Comparison of ENCODE assay signal across 8 mouse cellular contexts in genomic region chr6:38492550-38492949, GRCm38 (mm10). TPM values are rescaled to one million over a fixed set of nuclear protein-coding genes. Genes with fewer than 3 reads are reported as not detected.
A peak's percentile ranks its signal among the peaks of the same experiment; 100 is the strongest.
DNase-seq lines count a peak whose midpoint lies in the region; ATAC-seq lines count a peak whose summit lies in the region.

No protein-coding gene starts in this region.

- no peaks in the 10 kb centered on the region for H3K27me3 ChIP-seq in forebrain, embryonic 11.5 days (ENCODE audit: control insufficient read depth, insufficient read depth, low read length)
- no peaks in the 10 kb centered on the region for H3K27me3 ChIP-seq in forebrain, embryonic 12.5 days
- no peaks in the 10 kb centered on the region for H3K27me3 ChIP-seq in midbrain, embryonic 14.5 days (ENCODE audit: control insufficient read depth, insufficient read depth, low read length)
- no peaks in the 10 kb centered on the region for H3K27me3 ChIP-seq in midbrain, embryonic 15.5 days (replicated peaks)

- no peaks in the 10 kb centered on the region for H3K4me1 ChIP-seq in forebrain, embryonic 11.5 days (replicated peaks; ENCODE audit: control insufficient read depth, insufficient read depth, low read length)
- H3K4me1 ChIP-seq in forebrain, embryonic 12.5 days = no peaks in the 10 kb centered on the region
- no peaks in the 10 kb centered on the region for H3K4me1 ChIP-seq in midbrain, embryonic 14.5 days (ENCODE audit: control insufficient read depth, insufficient read depth, low read length)
- H3K4me1 ChIP-seq in midbrain, embryonic 15.5 days = no peaks in the 10 kb centered on the region

- H3K4me3 ChIP-seq in forebrain, embryonic 11.5 days (ENCODE audit: low read depth, low read length) = no peak overlapping the region
- no peak overlapping the region for H3K4me3 ChIP-seq in forebrain, embryonic 12.5 days (replicated peaks)
- no peak overlapping the region for H3K4me3 ChIP-seq in midbrain, embryonic 14.5 days (replicated peaks; ENCODE audit: low read depth, low read length)
- no peak overlapping the region for H3K4me3 ChIP-seq in midbrain, embryonic 15.5 days

- no peak overlapping the region for H3K4me2 ChIP-seq in forebrain, embryonic 11.5 days (ENCODE audit: low read depth, low read length, severe bottlenecking)
- H3K4me2 ChIP-seq in forebrain, embryonic 12.5 days = no peak overlapping the region
- no peak overlapping the region for H3K4me2 ChIP-seq in midbrain, embryonic 14.5 days (ENCODE audit: low read length)
- H3K4me2 ChIP-seq in midbrain, embryonic 15.5 days = no peak overlapping the region

- 86% methylated on average over 3 of the region's 3 CpGs for WGBS in forebrain, embryonic 11.5 days
- 84% methylated on average over 3 of the region's 3 CpGs for WGBS in forebrain, embryonic 12.5 days
- WGBS in midbrain, embryonic 14.5 days = 88% methylated on average over 3 of the region's 3 CpGs
- WGBS in midbrain, embryonic 15.5 days = 90% methylated on average over 3 of the region's 3 CpGs

- intact Hi-C loops in gastrocnemius, postnatal 14 days (cut with DNase I; ENCODE audit: low total_unique reads) = no loop called here

- no peak for ATAC-seq in forebrain, embryonic 11.5 days (replicated peaks; ENCODE audit: low FRiP score)
- ATAC-seq in forebrain, embryonic 12.5 days (ENCODE audit: low FRiP score) = no peak
- ATAC-seq in midbrain, embryonic 14.5 days (ENCODE audit: low FRiP score, low TSS enrichment) = no peak
- ATAC-seq in midbrain, embryonic 15.5 days (replicated peaks) = no peak

- DNase-seq in forebrain, embryonic 11.5 days (ENCODE audit: low spot score) = peak; percentile 61
- DNase-seq in midbrain, embryonic 14.5 days = peak; percentile 61
- DNase-seq in c-Kit-positive CD71-negative TER-119-negative erythroid progenitor cells, embryonic 14.5 days (ENCODE audit: low read depth) = peak; percentile 37
- DNase-seq in gastrocnemius, postnatal 14 days = peak; percentile 16
- DNase-seq in lung, postnatal 10 days = peak; percentile 60
- peak; percentile 56 to 80 for DNase-seq in spleen, postnatal 4 days (ENCODE audit: low spot score in 2 of 2)

- H3K9me3 ChIP-seq in forebrain, embryonic 11.5 days (ENCODE audit: control insufficient read depth, low read length) = no peaks in the 10 kb centered on the region
- no peaks in the 10 kb centered on the region for H3K9me3 ChIP-seq in forebrain, embryonic 12.5 days
- no peaks in the 10 kb centered on the region for H3K9me3 ChIP-seq in midbrain, embryonic 14.5 days (ENCODE audit: control insufficient read depth, low read length)
- H3K9me3 ChIP-seq in midbrain, embryonic 15.5 days = no peaks in the 10 kb centered on the region

- no peak overlapping the region for H3K9ac ChIP-seq in forebrain, embryonic 11.5 days (ENCODE audit: low read length)
- no peak overlapping the region for H3K9ac ChIP-seq in forebrain, embryonic 12.5 days
- H3K9ac ChIP-seq in midbrain, embryonic 14.5 days (replicated peaks; ENCODE audit: low read length) = no peak overlapping the region
- H3K9ac ChIP-seq in midbrain, embryonic 15.5 days = no peak overlapping the region

- no peak overlapping the region for H3K27ac ChIP-seq in forebrain, embryonic 11.5 days (ENCODE audit: low read depth, low read length)
- H3K27ac ChIP-seq in forebrain, embryonic 12.5 days = no peak overlapping the region
- no peak overlapping the region for H3K27ac ChIP-seq in midbrain, embryonic 14.5 days (replicated peaks; ENCODE audit: low read depth, low read length)
- H3K27ac ChIP-seq in midbrain, embryonic 15.5 days = no peak overlapping the region

- H3K36me3 ChIP-seq in forebrain, embryonic 11.5 days (ENCODE audit: control insufficient read depth, insufficient read depth, low read length) = peaks cover 5% of the 10 kb centered on the region; the same call in 1 of the 2 replicates
- H3K36me3 ChIP-seq in forebrain, embryonic 12.5 days (replicated peaks) = peaks cover 49% of the 10 kb centered on the region
- H3K36me3 ChIP-seq in midbrain, embryonic 14.5 days (ENCODE audit: control insufficient read depth, insufficient read depth, low read length) = peaks cover 61% of the 10 kb centered on the region
- H3K36me3 ChIP-seq in midbrain, embryonic 15.5 days (replicated peaks) = peaks cover 32% of the 10 kb centered on the region

RNA-seq across cellular contexts. Expression of gene Fmc1, which starts 40.8 kb away (rescaled TPM):
- polyA plus RNA-seq in forebrain, embryonic 11.5 days (2014; fragmentation: Nextera tagmentation; extraction: Ambion mirVana) = 107 and 110 TPM in 2 replicates
- polyA plus RNA-seq in forebrain, embryonic 12.5 days (2016; fragmentation: Nextera tagmentation; extraction: Ambion mirVana) = 129 and 134 TPM in 2 replicates
- polyA plus RNA-seq in midbrain, embryonic 14.5 days (2014; fragmentation: Nextera tagmentation; extraction: Ambion mirVana) = 178 and 234 TPM in 2 replicates
- 191 and 193 TPM in 2 replicates for polyA plus RNA-seq in midbrain, embryonic 15.5 days (2015; fragmentation: Nextera tagmentation; extraction: Ambion mirVana)
- 100 to 1,000 TPM; 125 to 149 TPM for total RNA-seq in gastrocnemius, postnatal 14 days (2021)

RNA-seq across cellular contexts. Expression of gene Luc7l2, which starts 58.6 kb away (rescaled TPM):
- polyA plus RNA-seq in forebrain, embryonic 11.5 days (2014; fragmentation: Nextera tagmentation; extraction: Ambion mirVana) = 47.5 and 48.5 TPM in 2 replicates
- polyA plus RNA-seq in forebrain, embryonic 12.5 days (2016; fragmentation: Nextera tagmentation; extraction: Ambion mirVana) = 39.2 and 46.7 TPM in 2 replicates
- polyA plus RNA-seq in midbrain, embryonic 14.5 days (2014; fragmentation: Nextera tagmentation; extraction: Ambion mirVana) = 48.3 and 54.9 TPM in 2 replicates
- polyA plus RNA-seq in midbrain, embryonic 15.5 days (2015; fragmentation: Nextera tagmentation; extraction: Ambion mirVana) = 35.4 and 40.9 TPM in 2 replicates
- total RNA-seq in gastrocnemius, postnatal 14 days (2021) = 100 to 1,000 TPM in 1 of 2 experiments, 10 to 100 TPM in 1; 84.2 to 102 TPM

RNA-seq across cellular contexts. Expression of gene Ubn2, which starts 58.8 kb away (rescaled TPM):
- 20.5 and 27.1 TPM in 2 replicates for polyA plus RNA-seq in forebrain, embryonic 11.5 days (2014; fragmentation: Nextera tagmentation; extraction: Ambion mirVana)
- polyA plus RNA-seq in forebrain, embryonic 12.5 days (2016; fragmentation: Nextera tagmentation; extraction: Ambion mirVana) = 18.6 and 27.2 TPM in 2 replicates
- polyA plus RNA-seq in midbrain, embryonic 14.5 days (2014; fragmentation: Nextera tagmentation; extraction: Ambion mirVana) = 26.7 and 27.3 TPM in 2 replicates
- 24.4 and 25.4 TPM in 2 replicates for polyA plus RNA-seq in midbrain, embryonic 15.5 days (2015; fragmentation: Nextera tagmentation; extraction: Ambion mirVana)
- total RNA-seq in gastrocnemius, postnatal 14 days (2021) = 10 to 100 TPM; 20.1 to 20.8 TPM

Comparison
In these comparisons a context has a peak if more than half of its experiments do, and no peak if none do; other contexts are left out.
1. DNase-seq: peak in every context shown above with its lines; median percentile 68 in spleen, postnatal 4 days; 61 in forebrain, embryonic 11.5 days; 61 in midbrain, embryonic 14.5 days; 60 in lung, postnatal 10 days; 37 in c-Kit-positive CD71-negative TER-119-negative erythroid progenitor cells, embryonic 14.5 days; 16 in gastrocnemius, postnatal 14 days.